Mouse (Mus musculus): ENCODE measurements around the gene Cul4a. TPM values are rescaled to one million over a fixed set of nuclear protein-coding genes. Genes with fewer than 3 reads are reported as not detected.

Cul4a gene
- total and polyA plus RNA-seq, 3 experiments, result 15.6 to 27.0 (median 23.9) TPM

DNA sequence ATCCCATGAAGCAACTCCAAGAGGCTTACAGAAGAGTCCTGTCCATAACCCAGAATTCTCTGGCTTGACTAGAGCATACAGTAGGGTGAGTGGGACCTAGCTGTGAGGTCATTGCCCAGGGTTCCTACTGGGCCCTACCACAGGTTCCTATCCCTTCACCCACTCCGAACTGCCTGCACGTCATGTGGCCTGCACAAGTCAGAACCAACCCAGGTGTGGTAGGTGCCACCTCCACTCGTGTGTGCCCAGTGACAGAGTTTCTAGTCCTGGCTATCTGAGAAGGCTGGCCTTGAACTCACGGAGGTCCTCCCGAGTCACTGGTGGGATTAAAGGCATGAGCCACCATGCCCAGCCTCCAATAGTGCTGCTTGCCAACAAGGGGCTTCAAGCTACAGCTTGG, 72.7 kb downstream of the Cul4a start:
- no peaks in the 10 kb centered on the region for H3K79me2 ChIP-seq (replicated peaks; ENCODE audit: control insufficient read depth, extremely low read depth, insufficient read depth, poor library complexity, severe bottlenecking)
- no peaks in the 10 kb centered on the region for H3K9me3 ChIP-seq (replicated peaks; ENCODE audit: low read length)
- no peak overlapping the region for H3K4me2 ChIP-seq (ENCODE audit: insufficient read depth, low read depth, poor library complexity, severe bottlenecking)
- TF ChIP-seq ZMIZ1 (IDR thresholded peaks at IDR 0.05; ENCODE audit: low read depth, low read length) (no peak), PAX5 (IDR thresholded peaks at IDR 0.05; ENCODE audit: low read length) (no peak), USF2 (conservative IDR thresholded peaks at IDR 0.05; ENCODE audit: low read depth, low read length) (no peak)
- in situ Hi-C loops (cut with MboI; ENCODE audit: low pct_ligation_motif_present, low pct_unique_long_range_greater_than_20kb, low sequenced_read_pairs) (no loop called here), dilution Hi-C loops (cut with MboI; ENCODE audit: extremely low pct_ligation_motif_present, extremely low pct_unique_long_range_greater_than_20kb, low sequenced_read_pairs) (no loop called here)
- no peak overlapping the region for H3K27ac ChIP-seq (ENCODE audit: insufficient read depth, low read depth)
- no peak overlapping the region for H3K4me3 ChIP-seq (replicated peaks in 1 of 3; ENCODE audit: low read depth in 2 of 3, low read length in 2 of 3, poor library complexity in 1 of 3)
- H3K36me3 ChIP-seq (replicated peaks in 1 of 2; ENCODE audit: control insufficient read depth in 1 of 2, insufficient read depth in 1 of 2, low read length in 1 of 2), result peaks cover 33 to 41% of the 10 kb centered on the region in 2 experiments
- peaks cover 26% of the 10 kb centered on the region for H3K27me3 ChIP-seq (replicated peaks)
- peaks cover 7 to 14% of the 10 kb centered on the region in 2 experiments; a peak in 3 of 4 replicates for H3K4me1 ChIP-seq (ENCODE audit: control insufficient read depth in 1 of 2, insufficient read depth in 2 of 2)
- DNase-seq (ENCODE audit: extremely low read depth), result no peak
- no peak overlapping the region for H3K9ac ChIP-seq (ENCODE audit: insufficient read depth, low read depth)

DNA sequence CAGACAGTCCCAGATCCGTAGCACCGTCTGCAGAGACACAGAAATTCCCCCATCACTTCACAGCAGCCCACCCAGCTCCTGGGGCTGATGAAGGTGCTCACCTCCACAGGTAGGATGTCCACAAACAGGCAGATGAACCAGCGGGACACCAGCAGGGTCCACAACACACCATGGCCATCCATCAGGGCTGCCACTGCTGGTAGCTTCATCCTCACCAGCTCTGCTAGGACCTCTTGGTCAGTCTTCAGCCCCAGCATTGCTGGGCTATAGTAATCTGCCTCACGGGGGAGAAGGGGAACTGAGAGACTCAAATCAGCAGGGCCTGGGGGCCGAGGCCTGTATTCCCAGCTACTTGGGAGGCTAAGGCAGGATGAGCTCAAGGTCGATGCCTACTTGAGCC, 74.1 kb downstream of the Cul4a start:
- Histone ChIP-seq H3K4me1 (ENCODE audit: control insufficient read depth in 1 of 2, insufficient read depth in 2 of 2) (peaks cover 7 to 14% of the 10 kb centered on the region in 2 experiments; a peak in 3 of 4 replicates), H3K4me3 (replicated peaks in 1 of 3; ENCODE audit: low read depth in 2 of 3, low read length in 2 of 3, poor library complexity in 1 of 3) (no peak overlapping the region), H3K9me3 (replicated peaks; ENCODE audit: low read length) (no peaks in the 10 kb centered on the region), H3K27ac (ENCODE audit: insufficient read depth, low read depth) (no peak overlapping the region), H3K36me3 (replicated peaks in 1 of 2; ENCODE audit: control insufficient read depth in 1 of 2, insufficient read depth in 1 of 2, low read length in 1 of 2) (peaks cover 20 to 28% of the 10 kb centered on the region in 2 experiments), H3K9ac (ENCODE audit: insufficient read depth, low read depth) (no peak overlapping the region), H3K27me3 (replicated peaks) (peaks cover 36% of the 10 kb centered on the region), H3K79me2 (replicated peaks; ENCODE audit: control insufficient read depth, extremely low read depth, insufficient read depth, poor library complexity, severe bottlenecking) (no peaks in the 10 kb centered on the region), H3K4me2 (ENCODE audit: insufficient read depth, low read depth, poor library complexity, severe bottlenecking) (no peak overlapping the region)
- dilution Hi-C loops (cut with MboI; ENCODE audit: extremely low pct_ligation_motif_present, extremely low pct_unique_long_range_greater_than_20kb, low sequenced_read_pairs) (no loop called here), in situ Hi-C loops (cut with MboI; ENCODE audit: low pct_ligation_motif_present, low pct_unique_long_range_greater_than_20kb, low sequenced_read_pairs) (no loop called here)
- DNase-seq (ENCODE audit: extremely low read depth), result no peak
- TF ChIP-seq USF1 (IDR thresholded peaks at IDR 0.05; ENCODE audit: low read depth, low read length) (no peak), MAX (IDR thresholded peaks at IDR 0.05; ENCODE audit: low read length) (no peak), GABPA (IDR thresholded peaks at IDR 0.05; ENCODE audit: insufficient replicate concordance, low read depth, low read length) (no peak), KAT2A (IDR thresholded peaks at IDR 0.05; ENCODE audit: insufficient replicate concordance, low read length) (no peak), TCF12 (IDR thresholded peaks at IDR 0.05; ENCODE audit: low read depth, low read length) (no peak), TBP (conservative IDR thresholded peaks at IDR 0.05; ENCODE audit: low read depth, low read length) (no peak)

DNA sequence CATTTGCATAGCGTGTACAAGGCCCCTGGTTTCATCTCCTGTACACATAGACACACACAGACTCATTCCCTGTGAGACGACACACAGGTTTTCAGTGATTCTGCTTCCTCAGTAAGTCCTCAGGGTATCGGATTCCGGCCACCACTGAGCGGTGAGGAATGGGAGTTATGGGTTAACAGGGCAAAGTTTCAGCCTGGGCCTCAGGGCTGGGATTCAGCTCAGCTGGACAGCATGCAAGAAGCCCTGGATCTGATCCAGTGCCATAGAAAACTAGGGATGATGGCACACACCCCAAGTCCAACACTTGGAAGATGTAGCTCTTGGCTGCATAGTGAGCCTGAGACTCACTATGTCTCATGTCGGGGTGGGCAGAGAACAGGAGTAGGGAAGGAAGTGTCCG, 74.5 kb downstream of the Cul4a start:
- H3K4me3 ChIP-seq (replicated peaks in 1 of 3; ENCODE audit: low read depth in 2 of 3, low read length in 2 of 3, poor library complexity in 1 of 3), result no peak overlapping the region
- H3K4me2 ChIP-seq (ENCODE audit: insufficient read depth, low read depth, poor library complexity, severe bottlenecking), result no peak overlapping the region
- no peak for DNase-seq (ENCODE audit: extremely low read depth)
- dilution Hi-C loops (cut with MboI; ENCODE audit: extremely low pct_ligation_motif_present, extremely low pct_unique_long_range_greater_than_20kb, low sequenced_read_pairs), result no loop called here
- H3K27me3 ChIP-seq (replicated peaks), result peaks cover 41% of the 10 kb centered on the region
- H3K9me3 ChIP-seq (replicated peaks; ENCODE audit: low read length), result no peaks in the 10 kb centered on the region
- H3K79me2 ChIP-seq (replicated peaks; ENCODE audit: control insufficient read depth, extremely low read depth, insufficient read depth, poor library complexity, severe bottlenecking), result no peaks in the 10 kb centered on the region
- no peak overlapping the region for H3K27ac ChIP-seq (ENCODE audit: insufficient read depth, low read depth)
- in situ Hi-C loops (cut with MboI; ENCODE audit: low pct_ligation_motif_present, low pct_unique_long_range_greater_than_20kb, low sequenced_read_pairs), result no loop called here
- H3K36me3 ChIP-seq (replicated peaks in 1 of 2; ENCODE audit: control insufficient read depth in 1 of 2, insufficient read depth in 1 of 2, low read length in 1 of 2), result peaks cover 17 to 25% of the 10 kb centered on the region in 2 experiments
- peaks cover 7 to 14% of the 10 kb centered on the region in 2 experiments; a peak in 3 of 4 replicates for H3K4me1 ChIP-seq (ENCODE audit: control insufficient read depth in 1 of 2, insufficient read depth in 2 of 2)
- H3K9ac ChIP-seq (ENCODE audit: insufficient read depth, low read depth), result no peak overlapping the region
- TF ChIP-seq ELF1 (IDR thresholded peaks at IDR 0.05; ENCODE audit: low read depth, low read length), result no peak
- no peak for TF ChIP-seq GABPA (IDR thresholded peaks at IDR 0.05; ENCODE audit: insufficient replicate concordance, low read depth, low read length)
- no peak for TF ChIP-seq NRF1 (IDR thresholded peaks at IDR 0.05; ENCODE audit: low read depth, low read length)
- no peak for TF ChIP-seq CTCF (conservative IDR thresholded peaks at IDR 0.05 in 1 of 2, IDR thresholded peaks at IDR 0.05 in 1 of 2; ENCODE audit: low read depth in 2 of 2, low read length in 2 of 2)
- TF ChIP-seq USF2 (conservative IDR thresholded peaks at IDR 0.05; ENCODE audit: low read depth, low read length), result no peak

All from CH12.LX (cell line).